ENCODE assay signal across 22 mouse cellular contexts in genomic region chr13:51697897-51698296, GRCm38 (mm10). TPM values are rescaled to one million over a fixed set of nuclear protein-coding genes. Genes with fewer than 3 reads are reported as not detected.
DNase-seq lines count a peak whose midpoint lies in the region; ATAC-seq and TF ChIP-seq lines count a peak whose summit lies in the region.
"Had no signal": no experiment of that assay in that cellular context is flagged by ENCODE, and none has a peak within 500 bp of the region (broad histone marks: within the 10 kb centered on the region; RNA-seq: fewer than 3 reads in every experiment).

No protein-coding gene starts in this region.

- H3K4me2 ChIP-seq in heart, postnatal 0 days (ENCODE audit: low read depth, low read length), result no peak overlapping the region
- peak overlapping the region; percentile 25 for H3K4me2 ChIP-seq in liver, embryonic 13.5 days
- H3K4me2 ChIP-seq: forebrain, embryonic 13.5 days; limb, embryonic 15.5 days; stomach, embryonic 15.5 days had no signal

- H3K27ac ChIP-seq in heart, postnatal 0 days (ENCODE audit: low read depth), result peak overlapping the region; percentile 58; the same call in 1 of the 2 replicates
- H3K27ac ChIP-seq in liver, embryonic 13.5 days, result peak overlapping the region; percentile 66
- H3K27ac ChIP-seq: forebrain, embryonic 13.5 days; hindbrain, embryonic 10.5 days; layer of hippocampus, adult 2 months; limb, embryonic 15.5 days; stomach, embryonic 15.5 days had no signal

- 0 out of 2 replicates have a peak, but pooled peaks have one; percentile 27 for ATAC-seq in heart, postnatal 0 days (ENCODE audit: insufficient read depth, low read depth)
- peak; percentile 72 for ATAC-seq in liver, embryonic 13.5 days (ENCODE audit: low read depth)
- ATAC-seq: forebrain, embryonic 13.5 days had no signal

- DNase-seq in gastrocnemius, postnatal 14 days, result peak; percentile 23
- no peak for DNase-seq in gastrocnemius, adult 8-10 months (ENCODE audit: low spot score in 2 of 2)
- DNase-seq in heart, postnatal 0 days (ENCODE audit: low spot score), result no peak
- DNase-seq in heart, adult 8-10 months (ENCODE audit: low spot score), result no peak
- DNase-seq in liver, embryonic 13.5 days, result no peak
- peak; percentile 30 for DNase-seq in skeletal muscle tissue, adult 2 months (ENCODE audit: low read depth, low spot score)
- DNase-seq in cerebellum, postnatal 14 days, result no peak
- DNase-seq: adrenal gland, postnatal 36 days; cerebellum, adult 11-12 months; cerebellum, postnatal 36 days; kidney, adult 2 months; kidney, postnatal 10 days; lung, postnatal 10 days; midbrain, embryonic 14.5 days; right cerebral cortex, postnatal 25 days; thymus, adult 2 months had no signal

- WGBS in heart, postnatal 0 days, result 38% methylated on average over 4 of the region's 4 CpGs
- 46% methylated on average over 4 of the region's 4 CpGs for WGBS in liver, embryonic 13.5 days (ENCODE audit: insufficient replicate concordance)

- TF ChIP-seq EP300 in heart, postnatal 0 days (IDR thresholded peaks at IDR 0.05; ENCODE audit: low read depth), result no peak

- no peak overlapping the region for H3K9ac ChIP-seq in heart, postnatal 0 days (replicated peaks; ENCODE audit: low read depth, low read length)
- peak overlapping the region; percentile 7; the same call in 1 of the 2 replicates for H3K9ac ChIP-seq in liver, embryonic 13.5 days
- H3K9ac ChIP-seq: forebrain, embryonic 13.5 days; limb, embryonic 15.5 days; stomach, embryonic 15.5 days had no signal

- no peak overlapping the region for H3K4me3 ChIP-seq in heart, postnatal 0 days (ENCODE audit: low read depth, low read length)
- H3K4me3 ChIP-seq in liver, embryonic 13.5 days (replicated peaks), result no peak overlapping the region
- H3K4me3 ChIP-seq: forebrain, embryonic 13.5 days; hindbrain, embryonic 10.5 days; layer of hippocampus, adult 2 months; limb, embryonic 15.5 days; stomach, embryonic 15.5 days had no signal

- intact Hi-C loops in gastrocnemius, postnatal 14 days (cut with DNase I; ENCODE audit: low total_unique reads), result no loop called here

- no peak for TF ChIP-seq CTCF in heart, postnatal 0 days (IDR thresholded peaks at IDR 0.05; ENCODE audit: low read depth)

- no peaks in the 10 kb centered on the region for H3K27me3 ChIP-seq in heart, postnatal 0 days (ENCODE audit: control insufficient read depth, insufficient read depth, low read length)
- no peaks in the 10 kb centered on the region for H3K27me3 ChIP-seq in liver, embryonic 13.5 days
- H3K27me3 ChIP-seq: CH12.LX; forebrain, embryonic 13.5 days; limb, embryonic 15.5 days; stomach, embryonic 15.5 days had no signal

- H3K9me3 ChIP-seq in heart, postnatal 0 days (replicated peaks; ENCODE audit: control insufficient read depth, low read length), result no peaks in the 10 kb centered on the region
- no peaks in the 10 kb centered on the region for H3K9me3 ChIP-seq in liver, embryonic 13.5 days (replicated peaks)
- H3K9me3 ChIP-seq: forebrain, embryonic 13.5 days; hindbrain, embryonic 10.5 days; limb, embryonic 15.5 days; stomach, embryonic 15.5 days had no signal

- H3K36me3 ChIP-seq in heart, postnatal 0 days (replicated peaks; ENCODE audit: control insufficient read depth, insufficient read depth, low read length), result 0 out of 2 replicates have a peak, but pooled peaks cover 12% of the 10 kb centered on the region
- H3K36me3 ChIP-seq in liver, embryonic 13.5 days, result peaks cover 7% of the 10 kb centered on the region
- H3K36me3 ChIP-seq: stomach, embryonic 15.5 days had no signal

- peaks cover 13% of the 10 kb centered on the region for H3K4me1 ChIP-seq in heart, postnatal 0 days (ENCODE audit: control insufficient read depth, insufficient read depth)
- H3K4me1 ChIP-seq in liver, embryonic 13.5 days (replicated peaks), result peaks cover 31% of the 10 kb centered on the region
- H3K4me1 ChIP-seq: forebrain, embryonic 13.5 days; hindbrain, embryonic 10.5 days; limb, embryonic 15.5 days; stomach, embryonic 15.5 days had no signal

RNA-seq across cellular contexts. Expression of gene Secisbp2, which starts 46.4 kb away (rescaled TPM):
- total RNA-seq in gastrocnemius, postnatal 14 days (2021), result 1 to 10 TPM; 8.6 to 9.5 TPM
- 1 to 10 TPM; 7.6 to 8.9 (median 7.7) TPM for total RNA-seq in gastrocnemius, adult 8-10 months (2022)
- 15.1 and 29.8 TPM in 2 replicates for total RNA-seq in heart, postnatal 0 days (2014; rRNA removed; ENCODE audit: low replicate concordance)
- 23.9 and 27.7 TPM in 2 replicates for polyA plus RNA-seq in heart, postnatal 0 days (2015; fragmentation: Nextera tagmentation; extraction: Ambion mirVana)
- 10 to 100 TPM; 10.8 to 13.7 (median 11.3) TPM for total RNA-seq in heart, adult 8-10 months (2022)
- polyA plus RNA-seq in liver, embryonic 13.5 days (2015; fragmentation: Nextera tagmentation; extraction: Ambion mirVana), result 21.0 and 22.2 TPM in 2 replicates

RNA-seq across cellular contexts. Expression of gene Cks2, which starts 52.9 kb away (rescaled TPM):
- 1 to 10 TPM; 6.8 to 7.1 TPM for total RNA-seq in gastrocnemius, postnatal 14 days (2021)
- total RNA-seq in gastrocnemius, adult 8-10 months (2022), result under 1 TPM in 3 of 4 experiments, not detected in 1; 0.39 to 0.65 (median 0.45) TPM
- total RNA-seq in heart, postnatal 0 days (2014; rRNA removed; ENCODE audit: low replicate concordance), result 199 and 228 TPM in 2 replicates
- polyA plus RNA-seq in heart, postnatal 0 days (2015; fragmentation: Nextera tagmentation; extraction: Ambion mirVana), result 101 and 105 TPM in 2 replicates
- total RNA-seq in heart, adult 8-10 months (2022), result 1 to 10 TPM in 1 of 4 experiments, under 1 TPM in 2, not detected in 1; 0.66 to 1.1 (median 0.92) TPM
- polyA plus RNA-seq in liver, embryonic 13.5 days (2015; fragmentation: Nextera tagmentation; extraction: Ambion mirVana), result 433 and 444 TPM in 2 replicates

Comparison
In these comparisons a context has a peak if more than half of its experiments do, and no peak if none do; other contexts are left out.
1. DNase-seq: peak in gastrocnemius, postnatal 14 days (single experiment) and skeletal muscle tissue, adult 2 months (single experiment); none in gastrocnemius, adult 8-10 months (0 of 2), heart, postnatal 0 days (single experiment), heart, adult 8-10 months (single experiment), liver, embryonic 13.5 days (single experiment) and cerebellum, postnatal 14 days (0 of 2).
2. RNA of gene Cks2, which starts 52.9 kb away (total RNA-seq): 199 to 228 TPM in heart, postnatal 0 days; 6.8 to 7.1 TPM in gastrocnemius, postnatal 14 days, 0.66 to 1.1 TPM in heart, adult 8-10 months and 0.39 to 0.65 TPM in gastrocnemius, adult 8-10 months; every median in the first group is over 10 times any median in the second.